Mouse (Mus musculus) heart, adult 2 months (tissue): ENCODE data around the gene Wnt11. TPM values are rescaled to one million over a fixed set of nuclear protein-coding genes. Genes with fewer than 3 reads are reported as not detected.

Experiments used
- DNase-seq, 2 experiments: peaks; one replicate each; pipeline ENCODE4 v3.0.0; 2021
- H3K27ac ChIP-seq: fragments of 200-600 bp; 2 replicates; pipeline ENCODE4 v1.8.1; 2022
- H3K27me3 ChIP-seq: fragments of 200-500 bp; 2 replicates; pipeline ENCODE4 v1.6.1; 2012; ENCODE audit warnings: mild to moderate bottlenecking, low read length, inconsistent platforms, mixed read lengths; ENCODE audit not compliant: control insufficient read depth, insufficient read depth
- H3K36me3 ChIP-seq: fragments of 200-500 bp; 2 replicates; pipeline ENCODE4 v1.6.1; 2012; ENCODE audit warnings: low read length, inconsistent platforms; ENCODE audit not compliant: control insufficient read depth, insufficient read depth
- H3K4me1 ChIP-seq: fragments of 200-500 bp; 2 replicates; pipeline ENCODE4 v1.6.1; 2011; ENCODE audit warnings: low read length; ENCODE audit not compliant: control insufficient read depth, insufficient read depth
- H3K4me3 ChIP-seq: fragments of 200-600 bp; 2 replicates; pipeline ENCODE4 v1.8.1; 2022
- H3K79me2 ChIP-seq: fragments of 200-500 bp; replicated peaks from 2 replicates; pipeline ENCODE4 v1.6.1; 2012; ENCODE audit warnings: mild to moderate bottlenecking, inconsistent platforms, low read length, moderate library complexity, mixed read lengths; ENCODE audit not compliant: control insufficient read depth, insufficient read depth
- H3K9ac ChIP-seq: fragments of 200-500 bp; 2 replicates; pipeline ENCODE4 v1.6.1; 2012; ENCODE audit warnings: low read depth, mild to moderate bottlenecking, control low read depth, inconsistent platforms, low read length, mixed read lengths
- CTCF ChIP-seq: fragments of 200-600 bp; IDR thresholded peaks from 2 replicates; pipeline ENCODE4 v1.8.1; 2022; ENCODE audit warnings: antibody characterized with exemption, mild to moderate bottlenecking, moderate library complexity
- EP300 ChIP-seq: fragments of 200-500 bp; IDR thresholded peaks from 2 replicates; pipeline ENCODE4 v1.6.1; 2011; ENCODE audit warnings: low read depth, low read length, control low read depth; ENCODE audit not compliant: insufficient read depth
- POLR2A ChIP-seq: fragments of 200-500 bp; IDR thresholded peaks from 2 replicates; pipeline ENCODE4 v1.6.1; 2011; ENCODE audit warnings: mild to moderate bottlenecking, low read depth, low read length, control low read depth; ENCODE audit not compliant: insufficient read depth
- WGBS: fragments of 180-500 bp; shearing (Covaris S2); methylation state at CpG from one replicate; pipeline ENCODE4 v1.1.7; 2018; 5-methylcytosine and 5-hydroxymethylcytosine counted together
- intact Hi-C: fragments of 180-260 bp; cut with DNase I; formaldehyde crosslinking; loops from one replicate; pipeline ENCODE4 v1.15.1; 2025
- polyA plus RNA-seq: library from polyadenylated mRNA; depleted of rRNA; stranded (reverse); fragments of >200 nt; gene quantifications from 2 replicates; pipeline ENCODE4 v1.2.3, GENCODE M21; 2012
- total RNA-seq, 2 experiments: library from RNA; stranded (reverse); gene quantifications; 2 replicates each; pipeline ENCODE4 v1.2.3; 2021

Wnt11 gene
- total and polyA plus RNA-seq, 3 experiments = 4.8 to 9.0 (median 7.3) TPM

DNA sequence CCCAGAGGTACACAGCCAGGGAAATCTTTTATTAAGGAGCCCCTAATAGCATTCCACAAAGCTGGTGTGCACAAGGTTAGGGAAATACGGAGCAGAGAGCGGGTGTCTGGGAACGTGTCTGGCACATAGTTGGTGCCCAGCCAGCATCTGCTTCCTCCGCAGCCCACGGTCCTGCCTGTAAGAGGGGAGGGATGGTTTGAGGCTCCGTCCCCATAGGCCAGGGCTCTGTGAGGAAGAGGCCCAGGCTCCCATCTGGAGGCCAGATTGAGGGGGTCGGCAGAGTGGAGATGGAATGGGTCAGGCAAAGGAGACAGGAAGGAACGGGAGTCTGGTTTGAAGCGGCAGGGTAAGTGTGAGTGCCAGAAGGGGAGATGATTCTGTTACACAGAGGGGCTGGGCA, 16.3 kb downstream of the Wnt11 start:
- Histone ChIP-seq H3K27me3 (no peaks in the 10 kb centered on the region), H3K9ac (no peak overlapping the region), H3K27ac (no peak overlapping the region), H3K4me1 (no peaks in the 10 kb centered on the region), H3K79me2 (no peaks in the 10 kb centered on the region), H3K36me3 (no peaks in the 10 kb centered on the region), H3K4me3 (no peak overlapping the region)
- no peak for TF ChIP-seq EP300
- no peak for TF ChIP-seq POLR2A
- TF ChIP-seq CTCF = no peak
- DNase-seq = peak; percentile 42 to 45
- 14% methylated on average over 9 of the region's 9 CpGs for WGBS
- intact Hi-C loops = no loop called here

GRCm38 (mm10) chr7:98852950-98853650, 18.2 kb downstream of the Wnt11 start:
- 76% methylated on average over 18 of the region's 18 CpGs for WGBS
- no peak for TF ChIP-seq CTCF
- TF ChIP-seq POLR2A = no peak
- no peak for TF ChIP-seq EP300
- no peak overlapping the region for H3K27ac ChIP-seq
- H3K9ac ChIP-seq = no peak overlapping the region
- peak in 1 of 2 experiments; percentile 47 for DNase-seq
- H3K36me3 ChIP-seq = no peaks in the 10 kb centered on the region
- H3K27me3 ChIP-seq = no peaks in the 10 kb centered on the region
- no peaks in the 10 kb centered on the region for H3K79me2 ChIP-seq
- no peaks in the 10 kb centered on the region for H3K4me1 ChIP-seq
- H3K4me3 ChIP-seq = no peak overlapping the region
- intact Hi-C loops = no loop called here

GRCm38 (mm10) chr7:98853806-98854205, 18.9 kb downstream of the Wnt11 start:
- Histone ChIP-seq H3K27ac (no peak overlapping the region), H3K27me3 (no peaks in the 10 kb centered on the region), H3K79me2 (no peaks in the 10 kb centered on the region), H3K9ac (no peak overlapping the region), H3K4me1 (no peaks in the 10 kb centered on the region), H3K4me3 (no peak overlapping the region), H3K36me3 (no peaks in the 10 kb centered on the region)
- TF ChIP-seq CTCF (no peak), POLR2A (no peak), EP300 (no peak)
- WGBS = 75% methylated on average over 6 of the region's 6 CpGs
- intact Hi-C loops = no loop called here
- DNase-seq = no peak

- no peaks in the 10 kb centered on the region for H3K27me3 ChIP-seq
- DNase-seq = no peak
- no peak overlapping the region for H3K9ac ChIP-seq
- 50% methylated on average over 2 of the region's 2 CpGs for WGBS
- no peak for TF ChIP-seq POLR2A
- no peak for TF ChIP-seq EP300
- TF ChIP-seq CTCF = no peak
- H3K79me2 ChIP-seq = no peaks in the 10 kb centered on the region
- no peak overlapping the region for H3K27ac ChIP-seq
- H3K4me3 ChIP-seq = no peak overlapping the region
- H3K36me3 ChIP-seq = no peaks in the 10 kb centered on the region
- intact Hi-C loops = no loop called here
- H3K4me1 ChIP-seq = no peaks in the 10 kb centered on the region
These were observed 20.5 kb downstream of the Wnt11 start for GRCm38 (mm10) chr7:98855388-98855787.

DNA sequence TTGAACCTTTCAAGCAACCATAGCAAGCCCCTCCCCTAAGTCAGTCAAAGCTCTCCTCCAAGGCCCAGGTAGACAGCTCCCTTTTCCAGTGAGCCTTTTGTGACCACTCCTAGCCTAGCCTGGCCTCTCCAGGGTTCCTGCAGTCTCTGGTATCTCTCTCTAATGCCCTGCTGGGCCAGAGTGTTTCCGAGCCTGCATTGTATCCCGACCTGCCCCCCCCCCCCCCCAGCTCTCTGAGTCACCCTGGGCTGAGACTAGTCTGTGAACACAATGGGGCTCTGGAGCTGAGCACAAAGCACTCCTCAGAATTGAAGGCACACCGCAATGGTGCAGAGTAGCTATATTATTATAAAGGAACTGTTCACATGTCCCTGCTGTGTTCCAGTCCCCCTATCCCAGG, 21.2 kb downstream of the Wnt11 start:
- Histone ChIP-seq H3K4me1 (no peaks in the 10 kb centered on the region), H3K4me3 (no peak overlapping the region), H3K79me2 (no peaks in the 10 kb centered on the region), H3K27me3 (no peaks in the 10 kb centered on the region), H3K27ac (no peak overlapping the region), H3K9ac (no peak overlapping the region), H3K36me3 (no peaks in the 10 kb centered on the region)
- intact Hi-C loops = no loop called here
- no peak for TF ChIP-seq CTCF
- no peak for TF ChIP-seq POLR2A
- no peak for TF ChIP-seq EP300
- no peak for DNase-seq
- 37% methylated on average over 3 of the region's 3 CpGs for WGBS

DNA sequence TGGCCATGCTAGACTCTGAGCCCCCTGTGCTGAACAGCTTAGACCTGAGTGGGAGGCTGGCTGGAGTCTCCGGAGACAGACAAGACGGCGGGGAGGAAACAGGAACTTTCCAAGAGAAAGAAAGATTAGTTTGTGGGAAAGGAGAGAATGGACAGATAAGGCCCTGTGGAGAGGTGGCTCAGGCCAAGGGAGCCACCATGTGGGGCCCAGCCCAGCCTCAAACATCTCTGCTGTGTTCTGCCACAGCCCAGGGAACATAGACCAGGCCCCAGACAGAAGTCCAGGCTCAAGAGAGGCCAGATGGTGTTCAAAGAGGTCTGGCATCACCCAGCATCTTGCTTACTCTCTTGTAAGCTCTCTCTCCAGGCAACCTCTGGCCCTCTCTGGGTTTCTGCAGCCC, 22.2 kb downstream of the Wnt11 start:
- Histone ChIP-seq H3K9ac (no peak overlapping the region), H3K27ac (no peak overlapping the region), H3K4me1 (no peaks in the 10 kb centered on the region), H3K4me3 (no peak overlapping the region), H3K36me3 (no peaks in the 10 kb centered on the region), H3K79me2 (no peaks in the 10 kb centered on the region), H3K27me3 (no peaks in the 10 kb centered on the region)
- WGBS = 19% methylated on average over 3 of the region's 3 CpGs
- intact Hi-C loops = no loop called here
- no peak for TF ChIP-seq EP300
- no peak for TF ChIP-seq CTCF
- no peak for TF ChIP-seq POLR2A
- DNase-seq = no peak
